Mouse (Mus musculus): Measurements from ENCODE around the gene Grrp1. TPM values are rescaled to one million over a fixed set of nuclear protein-coding genes. Genes with fewer than 3 reads are reported as not detected.

Gene Grrp1
- polyA plus RNA-seq, 1 experiment from 2014 or later: 5.8 TPM

DNA sequence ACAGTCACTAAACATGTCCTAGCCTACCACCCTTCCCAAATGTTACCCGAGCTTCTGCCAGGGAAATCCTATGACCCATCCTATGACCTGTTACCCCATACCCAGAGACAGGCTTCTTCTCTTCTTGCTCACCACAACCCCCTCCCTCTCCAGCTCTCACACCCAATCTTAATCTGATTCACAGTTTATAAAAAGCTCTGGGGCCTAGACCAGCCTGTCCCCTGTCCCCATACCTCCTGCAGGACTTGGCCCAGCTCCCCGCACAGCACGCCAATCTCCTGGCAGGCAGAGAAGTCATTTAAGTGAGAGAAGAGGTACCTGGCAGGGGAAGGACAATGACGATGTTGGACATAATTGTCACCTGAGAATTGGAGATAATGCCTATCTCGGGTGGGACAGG is 19.0 kb downstream of the Grrp1 start:
- H3K27me3 ChIP-seq: peaks cover 17% of the 10 kb centered on the region
- WGBS: 77% methylated on average over 5 of the region's 5 CpGs
- ATAC-seq (ENCODE audit: insufficient number of reproducible peaks, low FRiP score, low TSS enrichment, low read depth): no peak

DNA sequence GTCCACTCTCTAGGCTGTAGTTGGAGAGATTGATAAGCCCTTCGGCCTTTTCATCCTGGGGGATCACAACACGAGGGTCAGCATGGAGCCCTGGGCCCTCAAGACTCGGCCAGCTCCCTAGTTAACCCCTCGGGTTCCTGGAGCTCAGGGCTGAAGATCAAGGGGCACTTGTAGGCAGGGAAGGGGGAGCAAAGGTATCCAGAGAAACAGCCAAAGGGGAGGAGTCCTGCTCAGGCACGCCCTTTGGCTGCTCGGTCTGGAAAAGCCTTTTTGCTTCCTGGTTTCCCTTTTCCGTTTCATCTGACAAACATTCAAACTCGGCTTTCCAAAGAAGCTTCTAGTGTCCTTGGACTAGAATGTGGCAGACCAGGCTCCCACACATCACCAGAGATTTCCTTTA is 23.5 kb downstream of the Grrp1 start:
- Histone ChIP-seq H3K9me3 (no peaks in the 10 kb centered on the region), H3K27ac (no peak overlapping the region), H3K4me1 (no peaks in the 10 kb centered on the region), H3K36me3 (no peaks in the 10 kb centered on the region), H3K4me3 (no peak overlapping the region), H3K27me3 (no peaks in the 10 kb centered on the region), H3K9ac (no peak overlapping the region), H3K4me2 (no peak overlapping the region)
- no peak for ATAC-seq (ENCODE audit: insufficient number of reproducible peaks, low FRiP score, low TSS enrichment, low read depth)
- 32% methylated on average over 8 of the region's 8 CpGs for WGBS

More for the DNA sequence above, 19.0 kb downstream of the Grrp1 start:
- Histone ChIP-seq H3K9ac (no peak overlapping the region), H3K4me1 (peaks cover 17% of the 10 kb centered on the region), H3K36me3 (no peaks in the 10 kb centered on the region), H3K4me3 (no peak overlapping the region), H3K4me2 (no peak overlapping the region), H3K9me3 (no peaks in the 10 kb centered on the region), H3K27ac (no peak overlapping the region)

DNA sequence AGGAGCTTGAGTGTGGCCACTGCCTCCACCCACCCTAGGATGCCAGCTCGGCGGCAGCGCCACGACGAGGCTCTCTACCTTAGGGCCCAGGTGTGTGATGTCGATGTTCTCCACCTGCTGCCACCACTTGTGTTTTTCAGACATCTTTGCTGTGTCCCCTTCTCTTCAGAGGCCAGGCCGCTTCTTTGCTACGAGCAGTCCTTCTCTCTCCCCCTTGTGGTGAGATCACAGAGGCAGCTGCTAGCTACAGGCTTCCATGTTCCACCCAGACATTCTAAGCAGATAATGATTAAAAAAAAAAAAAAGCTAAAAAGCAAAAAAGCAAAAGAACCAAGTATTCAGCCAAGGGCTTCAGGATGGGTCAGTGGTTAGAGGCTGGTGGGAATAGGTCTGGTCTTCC is 26.7 kb downstream of the Grrp1 start, which contains the start of gene Catsper4:
Gene Catsper4, minus strand, starts transcription at position 190 of the 400 bp plus-strand sequence.
- H3K4me2 ChIP-seq: no peak within 1 kb of the TSS
- no peaks in the 10 kb centered on the region for H3K36me3 ChIP-seq
- no peaks in the 10 kb centered on the region for H3K9me3 ChIP-seq
- no peak within 1 kb of the TSS for H3K9ac ChIP-seq
- H3K4me3 ChIP-seq: no peak within 1 kb of the TSS
- ATAC-seq (ENCODE audit: insufficient number of reproducible peaks, low FRiP score, low TSS enrichment, low read depth): no peak
- H3K4me1 ChIP-seq: no peaks in the 10 kb centered on the region
- H3K27ac ChIP-seq: no peak within 1 kb of the TSS
- no peaks in the 10 kb centered on the region for H3K27me3 ChIP-seq
- WGBS: 73% methylated on average over 8 of the region's 8 CpGs

DNA sequence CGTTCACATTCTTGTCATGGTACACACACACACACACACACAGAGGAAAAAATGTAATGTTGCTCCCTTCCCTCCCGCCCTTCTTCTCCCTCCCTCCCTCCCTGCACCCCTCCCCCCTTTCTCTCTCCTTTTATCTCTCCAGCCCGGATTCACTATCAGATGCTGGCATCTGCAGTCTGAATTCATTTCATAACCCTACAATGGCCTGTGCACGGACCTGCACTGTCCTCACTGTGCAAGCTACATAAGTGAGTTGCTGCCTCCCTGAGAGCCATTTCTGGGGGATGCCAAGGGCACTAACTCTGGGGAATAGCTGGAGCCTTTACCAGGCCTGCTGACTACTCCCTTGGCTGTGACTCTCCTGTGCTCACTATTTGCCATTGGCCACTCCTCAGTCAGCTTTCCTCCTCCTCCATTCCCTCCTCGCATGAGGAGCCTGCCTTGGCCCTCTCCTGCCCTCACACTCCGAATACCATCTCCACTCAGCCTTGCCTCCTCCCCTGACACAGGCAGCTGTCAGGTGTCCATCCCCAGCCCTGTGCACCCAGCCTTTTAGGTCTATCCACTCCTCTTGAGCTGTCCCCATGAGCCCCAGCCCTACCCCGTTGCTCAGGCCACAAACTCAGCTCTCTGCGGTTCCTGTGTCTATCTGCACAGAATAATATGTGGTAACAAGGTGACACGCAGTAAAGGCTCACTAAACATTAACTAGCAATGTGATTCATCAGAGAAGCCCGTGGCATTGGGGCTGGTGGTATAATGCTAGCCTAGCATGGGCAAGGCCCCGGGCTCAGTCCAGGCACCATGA is 30.9 kb downstream of the Grrp1 start:
- no peak overlapping the region for H3K27ac ChIP-seq
- H3K4me1 ChIP-seq: no peaks in the 10 kb centered on the region
- no peaks in the 10 kb centered on the region for H3K27me3 ChIP-seq
- H3K9ac ChIP-seq: no peak overlapping the region
- no peaks in the 10 kb centered on the region for H3K36me3 ChIP-seq
- no peaks in the 10 kb centered on the region for H3K9me3 ChIP-seq
- 60% methylated on average over 11 of the region's 11 CpGs for WGBS
- peak; percentile 61; the same call in 1 of the 2 replicates for ATAC-seq (ENCODE audit: insufficient number of reproducible peaks, low FRiP score, low TSS enrichment, low read depth)
- no peak overlapping the region for H3K4me3 ChIP-seq
- no peak overlapping the region for H3K4me2 ChIP-seq

DNA sequence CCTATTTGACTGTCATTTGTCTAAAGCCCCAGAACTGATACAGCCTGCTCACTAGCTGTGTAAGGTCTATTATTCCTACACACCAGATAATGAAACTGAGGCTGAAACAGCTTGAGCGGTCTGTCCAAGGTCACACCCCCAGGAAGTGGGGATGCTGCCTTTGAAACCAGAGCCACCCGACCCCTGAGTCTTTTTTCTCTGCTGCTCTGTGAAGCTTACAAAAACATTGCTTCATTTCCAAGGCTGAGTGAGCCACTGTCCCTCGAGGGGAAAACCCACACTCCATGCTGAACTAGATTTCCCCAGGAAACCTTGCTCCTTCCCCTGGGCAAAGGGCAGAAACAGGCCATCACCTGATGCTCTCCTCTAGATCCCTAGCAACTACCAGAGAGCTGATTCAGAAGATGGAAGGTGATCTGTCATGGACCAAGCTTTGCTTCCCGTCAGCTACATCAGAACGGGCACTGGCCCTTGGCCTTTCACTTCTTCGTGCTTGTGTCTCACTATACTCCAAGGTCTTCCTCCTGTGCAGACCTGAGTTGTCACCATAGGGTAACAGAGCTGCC is 47.3 kb downstream of the Grrp1 start:
- Histone ChIP-seq H3K27ac (no peak overlapping the region), H3K4me3 (no peak overlapping the region), H3K9me3 (no peaks in the 10 kb centered on the region), H3K36me3 (no peaks in the 10 kb centered on the region), H3K4me2 (no peak overlapping the region), H3K4me1 (no peaks in the 10 kb centered on the region), H3K9ac (no peak overlapping the region), H3K27me3 (no peaks in the 10 kb centered on the region)
- ATAC-seq (ENCODE audit: insufficient number of reproducible peaks, low FRiP score, low TSS enrichment, low read depth): no peak
- WGBS: 56% methylated on average over 6 of the region's 6 CpGs

DNA sequence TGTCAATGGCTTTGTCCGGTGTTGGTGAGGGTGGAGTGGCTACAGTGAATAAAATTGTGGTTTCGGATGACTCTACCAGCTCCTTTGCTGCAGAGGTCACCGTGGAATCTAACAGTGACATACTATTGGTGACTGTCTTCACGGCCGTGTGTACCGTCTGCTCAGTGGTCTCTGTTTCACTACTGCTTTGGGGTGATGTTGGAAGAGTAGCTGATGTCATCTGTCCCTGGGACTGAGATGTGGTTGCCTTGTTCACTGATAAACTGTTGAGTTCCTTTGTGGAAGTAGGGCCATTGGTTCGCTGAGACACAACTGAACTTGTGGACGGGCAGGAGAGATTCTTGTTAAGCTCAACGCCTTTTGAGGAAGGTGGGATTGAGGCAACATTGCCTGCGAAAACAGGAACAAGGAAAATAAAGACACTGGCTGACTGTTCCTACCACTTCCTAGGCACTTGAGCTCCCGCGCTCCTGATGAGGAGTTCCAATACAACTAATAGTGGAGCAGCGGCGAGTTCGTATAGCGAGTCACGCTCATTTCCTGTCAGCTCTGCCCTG is 50.5 kb downstream of the Grrp1 start:
- no peaks in the 10 kb centered on the region for H3K36me3 ChIP-seq
- H3K9ac ChIP-seq: no peak overlapping the region
- no peaks in the 10 kb centered on the region for H3K4me1 ChIP-seq
- H3K27me3 ChIP-seq: no peaks in the 10 kb centered on the region
- no peak overlapping the region for H3K4me2 ChIP-seq
- H3K27ac ChIP-seq: no peak overlapping the region
- H3K9me3 ChIP-seq: no peaks in the 10 kb centered on the region
- no peak for ATAC-seq (ENCODE audit: insufficient number of reproducible peaks, low FRiP score, low TSS enrichment, low read depth)
- no peak overlapping the region for H3K4me3 ChIP-seq
- WGBS: 82% methylated on average over 17 of the region's 17 CpGs

DNA sequence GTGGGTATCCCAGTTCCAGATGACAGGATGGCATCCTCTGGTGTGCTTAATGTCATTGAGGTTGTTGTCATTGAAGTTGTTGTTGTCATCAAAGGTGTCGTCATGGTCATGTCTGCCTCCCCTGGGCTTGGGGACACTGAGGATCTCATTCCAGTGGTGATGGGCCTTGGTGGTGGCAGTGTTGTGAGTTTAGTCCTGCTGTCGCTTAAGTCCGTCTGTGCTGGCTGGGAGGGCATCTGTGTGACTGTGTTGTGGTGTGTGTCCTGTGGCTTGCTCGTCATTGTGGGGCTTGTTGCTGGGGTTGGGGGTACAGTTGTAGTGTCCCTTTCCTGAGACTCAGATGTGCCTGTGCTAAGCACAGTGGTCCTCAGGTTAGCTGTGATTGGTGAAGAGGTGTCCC is 51.0 kb downstream of the Grrp1 start, which contains the start of gene Gm7534:
Gene Gm7534, minus strand, starts transcription at position 101 of the 400 bp plus-strand sequence.
- H3K9me3 ChIP-seq: no peaks in the 10 kb centered on the region
- ATAC-seq (ENCODE audit: insufficient number of reproducible peaks, low FRiP score, low TSS enrichment, low read depth): no peak
- no peak within 1 kb of the TSS for H3K4me2 ChIP-seq
- H3K36me3 ChIP-seq: no peaks in the 10 kb centered on the region
- no peak within 1 kb of the TSS for H3K9ac ChIP-seq
- no peaks in the 10 kb centered on the region for H3K27me3 ChIP-seq
- no peak within 1 kb of the TSS for H3K27ac ChIP-seq
- no peak within 1 kb of the TSS for H3K4me3 ChIP-seq
- 87% methylated on average over 4 of the region's 4 CpGs for WGBS
- H3K4me1 ChIP-seq: no peaks in the 10 kb centered on the region

Other genes starting within 250 kb of the Grrp1 start
- 0.17 TPM in 1 of 2 replicates, not detected in the other for gene Lin28a, start 235.3 kb downstream of the Grrp1 start, polyA plus RNA-seq (2015; fragmentation: Nextera tagmentation; extraction: Ambion mirVana)
- gene Zfp683, start 200.3 kb downstream of the Grrp1 start, polyA plus RNA-seq (2015; fragmentation: Nextera tagmentation; extraction: Ambion mirVana): not detected in 2 replicates
- 17.3 and 17.5 TPM in 2 replicates for gene Crybg2, start 193.3 kb downstream of the Grrp1 start, polyA plus RNA-seq (2015; fragmentation: Nextera tagmentation; extraction: Ambion mirVana)
- gene Cd52, start 159.0 kb downstream of the Grrp1 start, polyA plus RNA-seq (2015; fragmentation: Nextera tagmentation; extraction: Ambion mirVana): 15.9 and 20.1 TPM in 2 replicates
- 10.7 and 13.3 TPM in 2 replicates for gene Ubxn11, start 151.5 kb downstream of the Grrp1 start, polyA plus RNA-seq (2015; fragmentation: Nextera tagmentation; extraction: Ambion mirVana)
- 476 and 496 TPM in 2 replicates for gene Sh3bgrl3, start 125.3 kb downstream of the Grrp1 start, polyA plus RNA-seq (2015; fragmentation: Nextera tagmentation; extraction: Ambion mirVana)
- gene Cep85, start 67.0 kb downstream of the Grrp1 start, polyA plus RNA-seq (2015; fragmentation: Nextera tagmentation; extraction: Ambion mirVana): 43.5 and 46.6 TPM in 2 replicates
- not detected in 2 replicates for gene Gm7534, start 51.1 kb downstream of the Grrp1 start, polyA plus RNA-seq (2015; fragmentation: Nextera tagmentation; extraction: Ambion mirVana)
- 0.29 TPM in 1 of 2 replicates, not detected in the other for gene Catsper4, start 26.7 kb downstream of the Grrp1 start, polyA plus RNA-seq (2015; fragmentation: Nextera tagmentation; extraction: Ambion mirVana)
- 3.6 and 3.9 TPM in 2 replicates for gene Cnksr1, start 15.7 kb downstream of the Grrp1 start, polyA plus RNA-seq (2015; fragmentation: Nextera tagmentation; extraction: Ambion mirVana)
- gene E130218I03Rik, start 10.4 kb downstream of the Grrp1 start, polyA plus RNA-seq (2015; fragmentation: Nextera tagmentation; extraction: Ambion mirVana): 0.22 TPM in 1 of 2 replicates, not detected in the other
- 14.3 and 15.8 TPM in 2 replicates for gene Zfp593, start 8.5 kb downstream of the Grrp1 start, polyA plus RNA-seq (2015; fragmentation: Nextera tagmentation; extraction: Ambion mirVana)
- gene Gm30191, start 7.2 kb downstream of the Grrp1 start, polyA plus RNA-seq (2015; fragmentation: Nextera tagmentation; extraction: Ambion mirVana): not detected in 2 replicates
- gene Pdik1l, start 33.8 kb upstream of the Grrp1 start, polyA plus RNA-seq (2015; fragmentation: Nextera tagmentation; extraction: Ambion mirVana): 19.7 and 20.2 TPM in 2 replicates
- 3.2 and 8.0 TPM in 2 replicates for gene Trim63, start 61.0 kb upstream of the Grrp1 start, polyA plus RNA-seq (2015; fragmentation: Nextera tagmentation; extraction: Ambion mirVana)
- 1.3 and 2.6 TPM in 2 replicates for gene Slc30a2, start 89.1 kb upstream of the Grrp1 start, polyA plus RNA-seq (2015; fragmentation: Nextera tagmentation; extraction: Ambion mirVana)
- 6.4 and 7.8 TPM in 2 replicates for gene Extl1, start 129.7 kb upstream of the Grrp1 start, polyA plus RNA-seq (2015; fragmentation: Nextera tagmentation; extraction: Ambion mirVana)
- 20.7 and 20.8 TPM in 2 replicates for gene Pafah2, start 142.2 kb upstream of the Grrp1 start, polyA plus RNA-seq (2015; fragmentation: Nextera tagmentation; extraction: Ambion mirVana)
- gene Stmn1, start 214.2 kb upstream of the Grrp1 start, polyA plus RNA-seq (2015; fragmentation: Nextera tagmentation; extraction: Ambion mirVana): 1,227 and 1,246 TPM in 2 replicates
- 6.1 and 6.3 TPM in 2 replicates for gene Paqr7, start 242.6 kb upstream of the Grrp1 start, polyA plus RNA-seq (2015; fragmentation: Nextera tagmentation; extraction: Ambion mirVana)

Data from limb, embryonic 15.5 days (tissue).